Mouse (Mus musculus): ENCODE results near the gene Stt3b.

Stt3b gene

DNA sequence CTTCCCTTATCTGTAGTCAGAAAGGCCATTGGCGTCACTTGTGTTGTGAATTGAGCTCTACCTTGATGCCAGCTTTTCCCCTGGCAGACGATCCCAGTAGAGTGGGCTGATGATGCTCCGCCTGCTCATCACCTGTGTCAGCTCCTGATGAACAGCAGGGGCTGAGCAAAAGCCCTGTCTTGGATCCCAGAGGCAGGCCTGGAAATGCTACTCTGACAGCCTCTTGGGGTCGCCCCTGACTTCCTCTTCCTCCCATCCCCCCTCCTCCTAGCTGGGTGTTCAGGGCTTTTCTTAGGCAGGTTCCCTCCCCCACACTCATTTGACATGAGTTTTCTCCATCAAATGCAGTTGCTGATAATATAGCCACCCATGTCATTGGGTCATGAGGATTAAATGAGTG is 81.1 kb downstream of the Stt3b start:
- in situ Hi-C loops (cut with MboI; ENCODE audit: unreplicated experiment in 2 of 2), result no loop called here

- in situ Hi-C loops (cut with MboI; ENCODE audit: unreplicated experiment in 2 of 2), result no loop called here
Observed at GRCm38 (mm10) chr9:115224744-115225354, 85.4 kb downstream of the Stt3b start.

- in situ Hi-C loops (cut with MboI; ENCODE audit: unreplicated experiment in 2 of 2), result no loop called here
Observed at GRCm38 (mm10) chr9:115221265-115221664, 89.0 kb downstream of the Stt3b start.

- in situ Hi-C loops (cut with MboI; ENCODE audit: unreplicated experiment in 2 of 2), result no loop called here
Observed at GRCm38 (mm10) chr9:115220466-115220865, 89.8 kb downstream of the Stt3b start.

DNA sequence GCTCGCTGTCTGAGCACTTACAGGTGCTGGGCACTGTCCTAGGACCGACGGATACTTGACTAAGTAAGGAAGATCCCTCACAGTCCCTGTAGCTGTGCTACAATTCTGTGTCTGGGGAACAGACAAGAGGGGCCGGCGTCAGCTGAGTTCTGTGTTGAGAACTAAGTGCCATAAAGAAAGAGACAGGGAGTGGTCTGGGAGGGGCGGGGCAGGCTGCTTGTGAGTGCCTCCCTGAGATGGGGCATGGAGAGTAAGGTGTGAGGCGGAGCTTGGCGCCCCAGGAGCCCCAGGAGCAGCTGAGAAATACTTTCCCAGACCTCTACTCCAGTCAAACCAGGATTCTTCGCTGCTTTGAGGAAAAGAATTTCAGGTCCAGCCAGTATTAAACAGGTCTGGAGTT is 92.2 kb downstream of the Stt3b start:
- in situ Hi-C loops (cut with MboI; ENCODE audit: unreplicated experiment in 2 of 2), result no loop called here

DNA sequence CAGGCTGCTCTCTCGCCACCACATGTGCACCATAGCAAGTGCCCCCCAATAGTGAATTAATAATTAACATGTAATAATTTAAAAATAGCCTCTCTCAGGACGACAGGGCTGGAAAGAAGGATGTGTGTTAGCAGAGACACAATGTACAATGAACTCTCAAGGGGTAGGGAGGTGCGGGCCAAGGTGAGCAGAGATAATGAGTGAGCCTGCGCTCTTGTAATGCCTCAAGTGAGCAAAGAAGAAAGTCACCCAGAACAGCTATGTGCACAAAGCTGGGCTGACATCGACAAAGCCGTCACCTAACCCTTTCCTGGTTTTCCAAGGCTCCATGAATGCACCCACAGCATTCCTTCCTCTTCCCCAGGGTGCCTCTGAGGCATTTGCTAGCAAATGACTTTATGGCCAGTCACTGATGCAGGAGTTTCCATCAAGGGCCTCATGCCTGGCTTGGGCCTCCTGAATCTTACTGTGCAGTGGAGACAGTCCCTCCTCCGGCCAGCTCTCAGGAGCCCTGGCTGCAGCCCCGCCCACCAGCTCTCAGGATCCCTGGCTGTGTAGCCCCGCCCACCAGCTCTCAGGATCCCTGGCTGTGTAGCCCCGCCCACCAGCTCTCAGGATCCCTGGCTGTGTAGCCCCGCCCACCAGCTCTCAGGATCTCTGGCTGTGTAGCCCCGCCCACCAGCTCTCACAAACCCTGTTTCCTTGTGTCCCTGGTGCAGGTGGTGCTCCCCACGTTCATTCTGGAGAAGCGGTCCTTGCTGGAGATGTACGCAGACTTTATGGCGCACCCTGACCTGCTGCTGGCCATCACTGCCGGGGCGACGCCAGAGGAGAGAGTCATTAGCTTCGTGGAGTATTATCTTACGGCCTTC is 94.2 kb downstream of the Stt3b start:
- in situ Hi-C loops (cut with MboI; ENCODE audit: unreplicated experiment in 2 of 2), result no loop called here

DNA sequence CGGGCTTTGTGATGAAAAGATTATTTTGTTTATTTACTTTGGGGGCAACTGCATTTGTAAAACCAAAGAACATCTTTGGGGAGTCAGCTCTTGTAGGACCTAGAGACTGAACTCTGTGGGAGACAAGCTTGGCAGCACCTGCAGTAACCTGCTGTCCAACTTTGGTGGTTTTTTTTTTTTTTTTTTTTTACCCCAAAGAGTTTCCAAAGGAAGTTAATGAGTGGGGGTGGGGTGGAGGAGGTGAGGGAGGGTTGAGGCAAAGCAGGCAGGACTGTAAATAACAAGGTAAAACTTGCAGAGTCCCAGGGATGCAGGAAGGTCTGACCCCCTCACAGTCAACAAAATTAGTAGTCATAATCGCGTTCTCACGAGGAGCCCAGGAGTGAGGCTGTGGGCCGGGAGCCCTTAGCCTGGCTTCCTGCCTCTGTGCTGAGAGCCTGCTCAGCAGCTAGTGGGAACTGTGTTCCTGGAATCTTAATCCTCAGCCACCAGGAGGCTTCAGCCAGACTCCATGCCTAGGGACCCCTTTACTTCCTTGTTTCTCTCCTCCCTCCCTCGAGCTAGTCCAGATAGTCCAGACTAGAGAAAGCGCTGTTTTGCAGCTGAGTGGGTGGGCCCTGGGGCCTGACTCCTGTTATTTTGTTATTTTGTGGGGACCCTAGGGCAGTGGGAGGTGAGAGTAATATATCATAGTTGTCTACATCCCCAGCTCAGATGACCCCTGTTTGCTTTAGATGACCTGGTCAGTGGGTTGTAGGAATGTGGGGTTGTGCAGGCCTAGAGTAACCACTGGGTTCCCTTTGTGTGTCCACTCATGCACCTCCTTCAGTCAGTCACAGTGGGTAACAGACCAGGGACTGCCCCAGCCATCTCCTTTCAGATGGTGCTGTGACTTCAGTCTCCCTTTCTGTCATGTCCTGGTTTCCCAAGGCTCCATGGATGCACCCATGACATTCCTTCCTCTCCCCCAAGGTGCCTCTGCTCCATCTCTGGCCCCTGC is 95.3 kb downstream of the Stt3b start:
- in situ Hi-C loops (cut with MboI; ENCODE audit: unreplicated experiment in 2 of 2), result no loop called here

DNA sequence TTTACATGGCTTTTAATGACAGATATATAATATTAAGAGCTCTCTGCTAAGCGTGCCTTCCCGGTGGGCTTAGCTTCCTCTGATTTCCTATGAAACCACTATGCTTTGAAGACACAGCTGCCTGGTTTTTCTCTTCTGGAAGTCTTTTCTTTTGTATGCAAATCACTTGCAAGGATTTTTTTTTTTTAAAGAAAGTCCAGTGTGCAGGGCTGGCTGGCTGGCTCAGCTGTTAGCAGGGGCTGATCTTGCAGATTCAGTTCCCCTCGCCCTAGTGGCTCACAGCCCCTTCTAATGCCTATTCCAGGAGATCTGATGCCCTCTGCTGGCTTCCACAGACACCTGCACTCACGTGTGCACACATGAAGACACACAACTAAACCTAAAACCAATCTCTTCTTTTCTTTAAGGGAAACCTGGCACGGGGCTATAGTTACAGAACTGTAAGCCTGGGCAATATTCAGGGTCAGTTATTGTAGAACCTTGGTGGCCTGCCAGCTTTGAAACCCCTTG is 96.4 kb downstream of the Stt3b start:
- in situ Hi-C loops (cut with MboI; ENCODE audit: unreplicated experiment in 2 of 2), result no loop called here

GRCm38 (mm10) chr9:115210535-115210934 is 99.7 kb downstream of the Stt3b start:
- in situ Hi-C loops (cut with MboI; ENCODE audit: unreplicated experiment in 2 of 2), result no loop called here

GRCm38 (mm10) chr9:115209737-115210136 is 100.5 kb downstream of the Stt3b start:
- in situ Hi-C loops (cut with MboI; ENCODE audit: unreplicated experiment in 2 of 2), result no loop called here

DNA sequence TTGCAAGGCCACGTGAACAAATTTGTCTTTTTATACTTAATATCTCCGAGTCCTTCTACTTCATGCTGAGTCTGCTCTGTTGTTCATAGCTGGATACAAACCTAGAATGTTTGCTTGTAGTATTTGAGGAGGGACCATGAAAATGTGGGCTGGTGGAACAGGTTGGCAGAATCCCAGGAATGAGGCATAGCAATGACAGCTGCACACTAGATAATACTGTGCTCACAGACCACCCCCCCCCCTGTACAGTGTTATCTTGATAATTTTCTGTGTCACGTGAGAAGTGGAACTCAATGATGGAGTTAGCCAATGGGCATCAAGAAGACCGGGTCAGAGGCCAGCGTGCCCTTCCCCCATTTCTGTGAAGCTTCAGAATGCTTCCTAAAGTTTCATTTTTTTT is 104.0 kb downstream of the Stt3b start:
- in situ Hi-C loops (cut with MboI; ENCODE audit: unreplicated experiment in 2 of 2), result no loop called here

DNA sequence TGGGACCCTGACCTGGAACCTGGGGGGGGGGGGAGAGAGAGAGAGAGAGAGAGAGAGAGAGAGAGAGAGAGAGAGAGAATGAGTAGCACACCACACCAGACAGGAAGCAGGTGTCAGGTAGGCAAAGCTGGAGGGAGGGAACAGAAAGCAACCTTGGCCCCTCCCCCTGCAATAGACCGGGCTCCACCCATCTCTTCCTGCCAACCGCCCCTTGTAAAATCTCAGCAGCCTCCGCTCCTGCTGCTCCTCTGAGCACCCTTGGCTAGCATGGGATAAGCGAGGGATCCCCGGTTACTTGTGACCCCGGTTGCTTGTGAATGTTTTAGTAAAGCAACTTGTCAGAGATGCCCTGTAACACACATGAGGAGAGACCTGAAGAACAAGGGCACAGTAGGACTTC is 104.7 kb downstream of the Stt3b start:
- in situ Hi-C loops (cut with MboI; ENCODE audit: unreplicated experiment in 2 of 2), result no loop called here

DNA sequence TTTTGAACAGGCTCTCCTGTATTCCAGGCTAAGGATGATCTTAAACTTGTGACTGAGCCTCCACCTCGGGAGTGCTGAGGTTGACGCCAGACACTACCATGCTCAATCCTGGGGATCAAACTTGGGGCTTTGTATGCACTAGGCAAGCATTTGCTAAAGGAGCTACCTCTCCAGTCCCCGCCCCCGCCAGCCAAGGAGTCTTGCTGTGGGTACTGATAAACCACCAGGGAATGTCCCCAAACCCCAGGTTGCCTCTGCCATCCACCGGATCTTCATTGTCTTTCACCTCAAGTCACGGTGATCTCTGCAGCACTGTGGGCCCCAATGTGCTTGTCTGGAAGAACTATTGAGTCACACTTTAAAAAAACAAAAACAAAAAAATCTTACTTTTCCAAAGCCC is 107.1 kb downstream of the Stt3b start:
- in situ Hi-C loops (cut with MboI; ENCODE audit: unreplicated experiment in 2 of 2), result no loop called here

GRCm38 (mm10) chr9:115201264-115201663 is 109.0 kb downstream of the Stt3b start:
- in situ Hi-C loops (cut with MboI; ENCODE audit: unreplicated experiment in 2 of 2), result no loop called here

DNA sequence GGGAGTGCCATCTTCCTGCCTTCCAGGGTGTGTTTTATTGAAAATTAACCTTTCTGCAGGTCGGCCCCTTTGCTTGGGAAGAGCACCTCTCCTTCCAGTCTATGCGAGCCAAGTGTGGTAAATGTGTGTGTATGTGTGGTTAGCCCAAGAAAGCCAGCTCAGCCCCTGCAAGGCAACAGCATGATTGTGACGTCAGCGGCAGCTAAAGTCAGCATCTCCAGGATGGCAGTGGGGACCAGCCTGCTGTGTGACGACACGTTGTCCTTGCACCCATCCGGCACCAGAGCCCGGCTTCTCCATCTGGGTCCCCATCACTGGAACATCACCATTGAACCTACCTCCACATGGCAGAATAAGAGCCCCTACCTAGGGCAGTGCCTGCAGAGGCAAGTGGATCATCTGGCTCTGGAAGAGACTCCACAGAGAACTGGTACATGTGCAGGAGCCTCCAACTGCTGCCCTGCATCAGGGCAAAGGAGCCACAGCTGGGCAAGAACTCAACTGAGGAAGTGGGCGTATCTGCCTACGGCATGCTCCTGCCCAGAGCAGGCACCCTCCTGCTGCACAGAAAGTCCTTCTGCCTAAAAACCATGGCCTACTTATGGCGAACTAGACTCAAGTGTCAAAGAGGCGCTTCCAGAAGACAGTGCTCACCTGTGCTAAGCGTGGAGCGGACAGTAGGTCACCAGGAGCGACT is 109.9 kb downstream of the Stt3b start:
- in situ Hi-C loops (cut with MboI; ENCODE audit: unreplicated experiment in 2 of 2), result no loop called here

- in situ Hi-C loops (cut with MboI; ENCODE audit: unreplicated experiment in 2 of 2), result no loop called here
Observed at GRCm38 (mm10) chr9:115197082-115197481, 113.1 kb downstream of the Stt3b start.

DNA sequence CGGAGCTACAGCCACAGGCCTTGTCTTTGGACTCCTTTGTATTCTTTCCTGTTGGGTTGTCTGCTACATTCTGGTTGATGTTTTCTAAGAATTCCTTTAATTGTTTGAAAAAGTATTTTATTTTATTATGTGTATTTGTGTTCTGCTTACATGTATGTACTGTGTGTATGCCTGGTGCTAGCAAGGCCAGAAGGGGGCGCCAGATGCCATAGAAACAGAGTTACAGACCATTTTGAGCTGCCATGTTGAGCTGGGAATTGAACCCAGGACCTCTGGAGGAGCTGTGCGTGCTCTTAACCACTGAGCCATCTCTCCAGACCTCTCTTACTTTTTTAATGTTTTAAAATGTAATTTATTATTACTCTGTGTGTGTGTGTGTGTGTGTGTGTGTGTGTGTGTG is 117.3 kb downstream of the Stt3b start:
- in situ Hi-C loops (cut with MboI; ENCODE audit: unreplicated experiment in 2 of 2), result no loop called here
